Mouse (Mus musculus) erythroid progenitor cell, adult 5-6 weeks (primary cell): ENCODE data around the gene Mtmr4. TPM values are rescaled to one million over a fixed set of nuclear protein-coding genes. Genes with fewer than 3 reads are reported as not detected.

ENCODE experiments used
- ATAC-seq: replicated peaks from 2 replicates; pipeline ENCODE4 v1.8.0; 2016; ENCODE audit warnings: moderate number of reproducible peaks, mild to moderate bottlenecking, moderate TSS enrichment, inconsistent platforms; ENCODE audit not compliant: poor library complexity, low FRiP score, severe bottlenecking
- total RNA-seq, 2 experiments: library from RNA; stranded (forward) in 1 of 2; stranded (reverse) in 1 of 2; fragments of 150-400 nt in 1 of 2; fragments of 186-747, 209-891 nt in 1 of 2; gene quantifications; 2 replicates each; pipeline versions ENCODE4 v1.2.3 to v1.2.4; 2015 to 2017; ENCODE audit warnings: low replicate concordance in 2 of 2

The Mtmr4 gene
- total RNA-seq (2015; ENCODE audit: low replicate concordance) = 5.4 and 15.1 TPM in 2 replicates
- 13.1 and 15.1 TPM in 2 replicates for total RNA-seq (2017; ENCODE audit: low replicate concordance)

DNA sequence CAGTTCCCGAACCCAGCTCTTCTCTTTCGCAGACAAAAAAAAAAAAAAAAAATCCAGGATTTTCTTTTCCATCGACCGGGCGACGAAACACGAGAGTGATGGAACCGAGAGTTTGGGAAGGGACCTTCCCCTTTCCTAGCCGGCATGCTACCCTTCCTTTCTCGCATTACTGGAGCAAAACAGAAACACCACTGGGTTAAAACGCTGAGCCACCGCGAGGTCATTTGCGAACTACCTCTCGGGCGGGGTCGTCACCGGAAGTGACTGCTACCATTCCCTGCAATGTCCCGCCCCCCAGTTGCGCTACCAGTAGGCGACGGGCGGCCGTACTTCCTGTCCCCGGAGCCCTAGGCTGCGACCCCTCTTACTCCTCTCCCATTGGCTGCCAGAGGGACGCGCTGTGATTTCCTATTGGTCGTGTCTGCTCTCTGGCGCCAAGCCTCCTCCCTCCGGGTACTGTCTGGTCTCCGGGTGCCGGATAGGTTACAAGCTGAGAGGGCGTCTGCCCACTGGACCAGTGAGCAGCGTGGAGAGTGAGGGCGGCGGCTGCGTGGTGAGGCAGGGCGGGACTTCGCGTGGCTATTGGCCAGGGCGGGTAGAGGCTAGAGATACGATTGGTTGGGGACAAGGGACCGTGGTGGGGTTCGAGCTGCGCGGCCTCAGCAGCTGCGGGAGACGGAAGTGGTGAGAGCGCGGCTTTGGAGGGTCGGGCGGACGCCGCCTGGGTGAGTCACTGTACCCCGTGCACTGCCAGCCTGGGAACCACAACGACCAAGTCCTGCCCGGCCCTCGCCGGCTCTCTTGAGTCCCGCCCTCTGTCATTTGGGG, at the start of gene Mtmr4:
Mtmr4 (plus strand) TSS at position 637 of the 828 bp plus-strand sequence.
- peak; percentile 85 for ATAC-seq

DNA sequence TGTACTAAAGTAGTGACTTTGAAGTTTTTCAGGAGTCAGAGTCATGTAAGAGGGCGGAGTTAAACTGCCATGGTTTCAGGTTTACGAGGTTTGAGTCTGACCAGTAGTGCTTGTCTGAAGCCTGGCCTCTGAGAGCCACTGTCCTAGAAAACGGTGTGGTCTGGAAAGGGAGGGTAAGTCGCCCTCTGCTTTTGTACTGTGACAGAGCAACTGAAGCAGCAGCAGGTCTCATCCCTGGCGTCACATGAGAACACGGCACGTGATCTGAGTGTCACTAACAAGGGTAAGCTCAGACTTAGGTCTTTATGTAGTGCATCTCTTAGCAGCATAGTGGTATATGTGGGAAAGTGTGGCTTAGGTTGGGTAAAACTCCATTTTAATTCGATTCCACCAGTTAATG, 49.7 kb upstream of the Mtmr4 start:
- ATAC-seq = no peak

DNA sequence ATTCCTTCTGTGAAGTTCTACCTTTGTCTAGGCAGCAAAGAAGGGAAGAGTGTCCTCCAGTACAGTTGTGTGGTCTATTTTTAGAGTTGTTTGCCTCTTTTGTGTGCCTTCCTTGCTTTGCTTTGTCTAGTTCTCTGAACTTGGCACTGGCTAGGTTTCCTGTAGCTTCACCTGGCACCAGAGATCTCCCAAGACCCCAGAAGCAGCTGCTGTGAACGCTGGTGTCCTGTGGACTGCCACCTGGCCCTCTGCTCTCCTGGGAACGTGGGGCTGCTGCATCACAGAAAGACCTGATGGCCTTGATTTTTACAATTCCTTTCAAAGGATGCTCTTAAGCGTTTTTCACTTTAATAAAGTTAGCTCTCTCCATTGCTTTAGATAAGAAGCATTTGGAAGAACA, 49.1 kb upstream of the Mtmr4 start:
- no peak for ATAC-seq

- no peak for ATAC-seq
Observed at GRCm38 (mm10) chr11:87553342-87553741, 38.6 kb upstream of the Mtmr4 start.

DNA sequence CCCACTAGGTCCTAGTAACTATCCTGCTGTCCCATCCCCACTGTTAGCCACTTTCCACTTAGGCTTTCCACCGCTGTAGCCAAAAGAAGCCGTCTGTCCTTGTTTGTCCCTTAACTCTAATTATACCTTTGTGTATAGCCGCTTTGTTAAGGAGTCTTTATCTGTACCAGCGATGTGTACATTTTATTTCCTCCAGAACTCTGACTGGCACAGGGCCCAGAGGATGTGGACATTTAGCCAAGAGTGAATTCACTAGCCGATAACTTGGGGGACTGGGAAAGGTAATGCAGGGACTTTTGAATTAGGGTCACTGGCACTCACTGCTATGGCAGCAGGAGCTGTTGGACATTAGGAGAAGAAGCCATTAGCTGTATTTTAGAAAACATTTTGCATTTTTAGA, 37.6 kb upstream of the Mtmr4 start:
- no peak for ATAC-seq

GRCm38 (mm10) chr11:87555106-87555703, 36.8 kb upstream of the Mtmr4 start:
- no peak for ATAC-seq

DNA sequence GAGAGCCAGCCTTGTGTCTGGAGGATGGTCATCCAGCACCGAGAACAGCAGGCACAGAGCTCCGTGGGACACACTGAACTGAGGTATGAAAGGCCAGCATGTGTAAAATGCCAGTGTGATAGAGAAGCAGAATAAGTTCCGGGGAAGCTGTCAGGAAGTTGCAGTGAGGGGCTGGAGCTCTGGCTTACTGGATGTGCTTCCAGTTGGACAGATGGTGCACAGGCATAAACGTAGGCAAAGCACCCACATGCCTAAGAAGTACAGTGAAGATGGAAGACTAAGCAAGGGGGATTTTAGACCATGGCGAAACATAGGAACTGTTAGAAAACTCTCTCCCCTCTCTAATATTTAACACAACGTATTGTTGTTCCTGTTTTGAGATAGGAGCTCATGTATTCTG, 30.8 kb upstream of the Mtmr4 start:
- ATAC-seq = no peak

DNA sequence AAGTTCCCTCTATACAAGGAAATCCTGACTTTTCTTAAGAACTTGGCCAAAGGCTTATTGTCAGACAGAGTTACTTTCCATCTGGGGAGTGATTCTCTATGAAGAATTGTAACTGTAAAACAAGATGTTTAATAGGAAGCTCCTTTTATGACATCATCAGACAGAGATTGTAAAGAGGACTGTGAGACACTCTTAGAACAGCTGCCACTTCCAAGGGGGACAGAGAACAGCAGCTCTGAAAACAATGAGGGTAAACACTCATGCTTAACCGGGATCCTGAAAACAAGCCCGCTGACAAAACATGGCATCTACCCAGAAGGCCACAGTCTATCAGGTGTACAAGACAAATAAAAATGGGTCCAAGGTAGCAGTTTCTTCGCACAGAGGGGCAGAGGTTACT, 25.5 kb upstream of the Mtmr4 start, which contains the start of gene Gm11492:
Gm11492 (plus strand) TSS at position 153 of the 400 bp plus-strand sequence.
- no peak for ATAC-seq

DNA sequence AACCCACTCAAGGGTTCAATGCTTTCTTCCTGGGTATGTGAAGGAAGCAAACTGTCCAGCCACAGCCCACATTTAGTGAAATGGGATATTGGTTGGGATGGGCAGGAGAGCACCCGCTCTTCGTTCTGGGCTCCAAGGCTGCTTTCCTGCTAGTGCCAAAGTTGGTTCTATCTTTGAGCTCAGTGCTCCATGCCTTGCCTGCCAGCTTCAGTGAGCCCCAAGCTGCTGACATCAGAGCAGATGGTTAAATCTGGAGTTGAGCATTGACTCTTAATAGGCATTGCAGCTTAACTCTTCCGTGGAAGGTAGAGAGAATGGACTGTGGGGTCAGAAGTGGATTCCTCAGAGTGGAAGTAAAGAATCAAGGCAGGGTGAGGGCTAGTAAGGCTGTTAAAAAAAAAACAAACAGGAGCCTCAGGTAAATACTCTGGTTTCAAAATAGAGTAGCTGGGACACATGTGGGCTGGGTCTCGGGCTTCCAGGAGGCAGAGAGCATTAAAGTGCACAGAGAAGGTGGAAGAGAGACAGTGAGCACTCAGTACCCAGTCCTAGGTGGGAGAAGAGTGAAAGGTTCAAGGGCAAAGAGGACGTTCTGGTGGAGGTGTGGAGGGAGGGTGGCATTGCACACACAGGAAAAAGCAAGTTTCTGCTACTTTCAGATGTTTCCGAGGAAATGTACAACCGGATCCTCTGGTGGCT, 23.6 kb upstream of the Mtmr4 start, which contains the start of gene Sept4:
Sept4 (plus strand) TSS at position 649 of the 699 bp plus-strand sequence.
- ATAC-seq = no peak

DNA sequence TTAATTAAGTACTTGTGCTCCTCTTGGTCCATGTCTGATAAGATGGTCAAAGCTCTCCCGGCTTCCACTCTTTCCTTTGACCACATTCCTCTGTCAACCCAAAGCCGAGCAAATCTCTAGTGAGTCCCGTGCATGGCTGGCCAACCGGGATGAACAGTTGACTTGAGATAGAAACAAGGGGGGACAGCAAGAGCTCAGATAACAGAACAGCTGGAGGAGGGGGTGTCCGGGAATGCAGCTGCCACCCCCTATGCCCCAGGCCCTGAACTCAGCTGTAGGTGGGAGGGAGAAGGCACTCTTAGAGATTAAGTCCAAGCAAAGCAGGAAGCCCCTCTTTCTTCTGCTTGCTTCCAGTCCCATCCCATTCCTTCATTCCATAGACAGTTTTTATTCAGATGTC, 21.2 kb upstream of the Mtmr4 start:
- ATAC-seq = no peak

DNA sequence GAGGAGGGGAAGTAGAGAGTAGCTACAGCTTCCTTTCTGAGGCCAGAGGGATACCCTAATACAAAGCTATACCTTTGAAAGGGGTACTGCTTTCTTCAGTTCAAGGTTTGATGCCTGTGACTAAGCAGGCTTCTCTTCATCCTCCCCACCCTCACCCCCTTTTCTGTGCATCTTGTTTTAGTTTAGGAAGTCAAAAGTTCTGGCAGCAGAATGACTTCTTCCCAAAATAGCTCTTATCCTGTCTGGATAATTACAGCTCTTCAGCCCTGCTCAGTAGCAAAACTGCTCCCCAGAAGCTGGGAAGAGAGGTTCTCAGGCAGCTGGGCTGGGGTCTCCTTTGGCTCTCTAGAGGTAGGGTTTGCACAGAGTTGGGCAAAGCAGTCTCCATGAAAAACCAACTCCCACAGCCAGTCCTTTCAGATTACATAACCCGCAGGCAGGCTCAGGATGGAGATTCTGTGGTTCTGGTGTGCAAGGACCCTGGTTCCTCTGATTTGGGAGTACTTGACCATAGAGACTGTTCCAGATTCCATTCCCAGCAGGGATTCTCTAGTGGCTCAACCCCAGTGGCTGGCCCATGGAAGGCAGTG, 20.5 kb upstream of the Mtmr4 start:
- ATAC-seq = no peak

DNA sequence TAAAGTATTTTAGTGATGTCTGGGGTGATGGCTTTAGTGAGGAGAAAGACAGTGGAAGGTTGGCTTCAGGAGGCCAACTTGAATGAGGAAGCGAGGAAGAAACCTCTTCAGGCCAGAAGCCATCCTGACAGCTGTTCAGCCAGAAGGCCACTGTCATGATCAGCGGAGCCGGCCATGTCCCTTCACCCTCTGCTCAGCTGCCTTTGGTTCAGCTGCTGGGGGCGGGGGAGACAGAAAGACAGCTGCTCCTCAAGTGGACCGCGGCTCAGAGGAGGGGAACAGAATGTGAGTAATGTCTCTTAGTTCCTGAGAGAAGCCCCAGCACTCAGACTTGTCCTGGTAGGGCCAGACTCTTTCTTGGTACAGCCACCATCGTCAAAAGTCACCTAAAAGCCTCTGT, 18.2 kb upstream of the Mtmr4 start:
- no peak for ATAC-seq

GRCm38 (mm10) chr11:87574520-87575180, 17.3 kb upstream of the Mtmr4 start:
- no peak for ATAC-seq

DNA sequence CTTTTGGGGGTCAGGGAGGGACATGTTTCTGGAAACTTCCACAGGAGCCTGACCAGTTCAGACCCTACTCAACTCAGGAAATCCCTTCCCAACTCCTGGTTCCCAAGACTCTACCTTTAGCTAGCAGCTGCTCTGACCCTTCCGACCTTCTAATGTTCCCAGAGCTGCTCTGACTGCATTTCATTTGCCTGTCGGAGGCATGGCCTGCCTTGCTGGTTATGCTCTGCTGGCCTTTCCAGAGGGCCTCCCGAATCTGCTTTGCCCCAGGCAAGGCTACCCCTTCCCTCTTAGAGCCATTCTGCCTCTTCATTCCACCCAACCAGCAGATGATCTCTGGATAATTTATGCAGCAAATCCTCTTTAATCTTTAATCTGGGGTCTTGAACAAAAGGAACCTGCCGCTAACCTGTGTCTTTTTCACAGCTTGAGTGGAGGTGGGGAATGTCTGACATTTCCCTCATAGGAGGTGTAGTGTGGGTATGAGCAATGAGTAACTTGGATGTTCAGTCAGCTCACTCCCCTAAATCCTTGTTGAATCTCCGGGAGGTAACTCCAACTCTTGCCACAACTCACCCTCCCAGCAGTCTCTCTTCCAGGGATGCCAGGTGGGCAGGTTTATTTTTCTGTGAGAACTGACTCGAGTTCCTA, 14.2 kb upstream of the Mtmr4 start:
- 0 out of 2 replicates have a peak, but pooled peaks have one; percentile 5 for ATAC-seq

GRCm38 (mm10) chr11:87578249-87578962, 13.6 kb upstream of the Mtmr4 start:
- peak; percentile 88 for ATAC-seq

DNA sequence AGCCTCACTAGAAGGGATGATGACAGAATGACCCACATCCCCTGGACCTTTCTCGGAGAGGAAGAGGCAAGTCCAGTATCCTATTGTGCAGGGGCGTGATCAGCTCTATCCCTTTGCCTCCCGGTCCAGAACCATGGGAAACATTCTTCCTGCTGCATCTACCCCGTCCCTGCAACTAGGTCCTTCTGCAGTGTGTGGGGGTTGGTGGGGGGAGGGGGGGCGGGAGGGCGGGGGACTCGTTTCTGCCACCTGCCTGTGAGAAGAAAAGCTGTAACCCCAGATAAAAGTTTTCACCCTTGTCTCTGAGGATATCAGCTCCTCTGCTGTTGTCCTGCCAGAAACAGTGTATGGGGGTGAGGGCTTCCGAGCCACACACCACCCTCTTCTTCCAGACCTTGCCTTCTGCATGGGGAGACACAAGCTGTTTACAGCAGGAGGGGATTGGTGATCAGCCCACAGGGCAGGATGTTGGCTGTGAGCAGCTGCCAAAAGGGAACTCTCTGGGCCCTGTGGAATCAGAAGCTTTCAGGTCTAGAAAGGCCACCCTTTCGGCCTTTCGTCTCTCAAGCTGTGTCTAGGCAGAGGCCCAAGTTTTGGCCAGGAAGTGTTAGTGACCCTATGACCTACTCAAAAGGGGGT, 12.9 kb upstream of the Mtmr4 start:
- ATAC-seq = no peak

- no peak for ATAC-seq
Observed at GRCm38 (mm10) chr11:87579713-87580112, 12.2 kb upstream of the Mtmr4 start.

- ATAC-seq = no peak
Observed at GRCm38 (mm10) chr11:87580543-87581085, 11.3 kb upstream of the Mtmr4 start.
